Mouse (Mus musculus) stomach, embryonic 14.5 days (tissue): ENCODE data around the gene Usp30. TPM values are rescaled to one million over a fixed set of nuclear protein-coding genes. Genes with fewer than 3 reads are reported as not detected.

Source experiments
- ATAC-seq: fragments of 200-750 bp; cut with Nextera tagmentation; 2 replicates; pipeline ENCODE4 v1.8.0; 2017; ENCODE audit warnings: low read depth, moderate TSS enrichment; ENCODE audit not compliant: insufficient number of reproducible peaks, insufficient read depth, low FRiP score
- H3K27ac ChIP-seq: fragments of 300-500 bp; sonication (generic); 2 replicates; pipeline ENCODE4 v1.5.1; 2014; ENCODE audit warnings: mild to moderate bottlenecking, low read length, moderate library complexity, mixed read lengths
- H3K27me3 ChIP-seq: fragments of 300-500 bp; sonication (generic); 2 replicates; pipeline ENCODE4 v1.6.1; 2014; ENCODE audit warnings: low read length, control low read depth, mixed read lengths; ENCODE audit not compliant: control insufficient read depth, insufficient read depth
- H3K36me3 ChIP-seq: fragments of 300-500 bp; sonication (generic); 2 replicates; pipeline ENCODE4 v1.6.1; 2014; ENCODE audit warnings: mild to moderate bottlenecking, control low read depth, low read length, moderate library complexity, mixed read lengths; ENCODE audit not compliant: control insufficient read depth, insufficient read depth
- H3K4me1 ChIP-seq: fragments of 300-500 bp; sonication (generic); 2 replicates; pipeline ENCODE4 v1.6.1; 2014; ENCODE audit warnings: low read length, control low read depth, mixed read lengths; ENCODE audit not compliant: control insufficient read depth, insufficient read depth
- H3K4me2 ChIP-seq: fragments of 300-500 bp; sonication (generic); replicated peaks from 2 replicates; pipeline ENCODE4 v1.6.1; 2014; ENCODE audit warnings: low read depth, low read length, control low read depth
- H3K4me3 ChIP-seq: fragments of 300-500 bp; sonication (generic); 2 replicates; pipeline ENCODE4 v1.5.1; 2014; ENCODE audit warnings: low read depth, low read length, control low read depth
- H3K9ac ChIP-seq: fragments of 300-500 bp; sonication (generic); replicated peaks from 2 replicates; pipeline ENCODE4 v1.6.1; 2014; ENCODE audit warnings: low read depth, mild to moderate bottlenecking, control low read depth, low read length, moderate library complexity, mixed read lengths
- H3K9me3 ChIP-seq: fragments of 300-500 bp; sonication (generic); 2 replicates; pipeline ENCODE4 v1.6.1; 2016; ENCODE audit warnings: low read depth, low read length, control low read depth; ENCODE audit not compliant: control insufficient read depth
- WGBS: fragments of 180-500 bp; shearing (Covaris S2); extraction: QIAGEN DNeasy Blood & Tissue Kit; methylation state at CpG from one replicate; pipeline ENCODE4 v1.1.7; 2014; 5-methylcytosine and 5-hydroxymethylcytosine counted together
- polyA plus RNA-seq: library from polyadenylated mRNA; unstranded; fragments of >200 nt; fragmentation: Nextera tagmentation; extraction: Ambion mirVana; gene quantifications from 2 replicates; pipeline ENCODE4 v1.2.1, GENCODE M21; 2014

Gene Usp30
- 10.2 and 10.5 TPM in 2 replicates for polyA plus RNA-seq

DNA sequence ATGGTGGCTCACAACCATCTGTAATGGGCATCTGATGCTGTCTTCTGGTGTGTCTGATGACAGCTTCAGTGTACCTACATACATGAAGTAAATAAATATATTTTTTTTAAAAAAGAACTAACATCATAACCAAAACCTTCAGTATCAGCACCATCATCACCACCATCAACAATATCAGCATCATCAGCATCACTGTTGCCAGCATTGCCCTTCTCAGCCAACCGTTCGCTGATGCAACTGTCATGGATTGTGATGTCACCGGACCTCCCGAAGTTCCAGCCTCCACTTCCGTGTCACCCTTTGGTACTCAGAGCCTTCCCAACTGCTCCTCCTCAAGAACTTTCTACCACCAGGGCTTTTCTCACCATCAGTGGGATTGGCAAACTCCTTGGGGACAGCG, at the start of gene Usp30:
Gene Usp30, plus strand, starts transcription at position 301 of the 400 bp plus-strand sequence.
- no peak for ATAC-seq
- Histone ChIP-seq H3K4me2 (no peak within 1 kb of the TSS), H3K27me3 (no peaks in the 10 kb centered on the region), H3K4me3 (no peak within 1 kb of the TSS), H3K9me3 (no peaks in the 10 kb centered on the region), H3K4me1 (no peaks in the 10 kb centered on the region), H3K9ac (no peak within 1 kb of the TSS), H3K36me3 (no peaks in the 10 kb centered on the region), H3K27ac (no peak within 1 kb of the TSS)
- 96% methylated on average over 6 of the region's 6 CpGs for WGBS

DNA sequence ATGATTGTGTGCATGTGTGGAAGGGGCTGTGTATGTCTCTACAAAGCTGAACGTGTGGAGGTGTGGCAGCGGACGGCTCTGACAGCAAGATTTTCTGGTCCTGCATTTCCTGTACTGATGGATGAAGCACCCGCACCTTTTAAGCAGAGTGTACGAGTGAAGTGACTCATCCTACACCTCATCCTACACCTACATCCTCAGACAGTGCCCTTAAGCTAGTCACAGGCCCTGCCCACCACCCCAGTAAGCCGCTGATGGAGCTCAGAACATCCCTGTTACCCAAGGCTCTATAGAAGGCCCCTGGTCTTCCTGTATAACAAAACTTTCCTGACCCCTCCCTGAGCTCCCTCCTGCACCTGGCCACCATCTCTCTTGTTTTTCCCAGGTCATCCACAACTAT, 40.9 kb upstream of the Usp30 start:
- H3K27ac ChIP-seq = no peak overlapping the region
- no peaks in the 10 kb centered on the region for H3K4me1 ChIP-seq
- no peaks in the 10 kb centered on the region for H3K36me3 ChIP-seq
- no peak overlapping the region for H3K9ac ChIP-seq
- no peak overlapping the region for H3K4me3 ChIP-seq
- H3K27me3 ChIP-seq = no peaks in the 10 kb centered on the region
- no peak for ATAC-seq
- no peak overlapping the region for H3K4me2 ChIP-seq
- WGBS = 57% methylated on average over 6 of the region's 6 CpGs
- no peaks in the 10 kb centered on the region for H3K9me3 ChIP-seq

DNA sequence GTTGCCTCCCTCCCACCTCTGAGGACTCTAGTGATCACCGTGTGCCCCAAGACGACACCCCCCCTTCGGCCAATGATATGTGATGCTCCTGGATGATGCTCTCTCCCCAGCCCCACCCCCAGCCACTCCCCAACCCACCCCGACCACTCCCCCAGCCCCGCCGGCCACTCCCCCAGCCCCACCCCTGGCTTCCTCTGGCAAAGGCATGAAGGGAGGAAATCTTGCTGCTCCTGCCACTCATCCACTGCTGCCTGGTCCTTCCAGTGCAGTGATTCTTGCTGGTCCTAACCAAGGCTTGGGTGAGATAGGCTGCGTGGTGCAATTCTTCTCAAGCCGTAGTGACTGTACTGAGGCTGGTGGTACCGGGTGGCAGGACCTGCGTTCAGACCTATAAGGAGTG, 40.4 kb upstream of the Usp30 start:
- Histone ChIP-seq H3K4me3 (no peak overlapping the region), H3K27me3 (no peaks in the 10 kb centered on the region), H3K27ac (no peak overlapping the region), H3K4me1 (no peaks in the 10 kb centered on the region), H3K9ac (no peak overlapping the region), H3K36me3 (no peaks in the 10 kb centered on the region), H3K4me2 (no peak overlapping the region), H3K9me3 (no peaks in the 10 kb centered on the region)
- 10% methylated on average over 10 of the region's 10 CpGs for WGBS
- no peak; the same call in 1 of the 2 replicates for ATAC-seq

DNA sequence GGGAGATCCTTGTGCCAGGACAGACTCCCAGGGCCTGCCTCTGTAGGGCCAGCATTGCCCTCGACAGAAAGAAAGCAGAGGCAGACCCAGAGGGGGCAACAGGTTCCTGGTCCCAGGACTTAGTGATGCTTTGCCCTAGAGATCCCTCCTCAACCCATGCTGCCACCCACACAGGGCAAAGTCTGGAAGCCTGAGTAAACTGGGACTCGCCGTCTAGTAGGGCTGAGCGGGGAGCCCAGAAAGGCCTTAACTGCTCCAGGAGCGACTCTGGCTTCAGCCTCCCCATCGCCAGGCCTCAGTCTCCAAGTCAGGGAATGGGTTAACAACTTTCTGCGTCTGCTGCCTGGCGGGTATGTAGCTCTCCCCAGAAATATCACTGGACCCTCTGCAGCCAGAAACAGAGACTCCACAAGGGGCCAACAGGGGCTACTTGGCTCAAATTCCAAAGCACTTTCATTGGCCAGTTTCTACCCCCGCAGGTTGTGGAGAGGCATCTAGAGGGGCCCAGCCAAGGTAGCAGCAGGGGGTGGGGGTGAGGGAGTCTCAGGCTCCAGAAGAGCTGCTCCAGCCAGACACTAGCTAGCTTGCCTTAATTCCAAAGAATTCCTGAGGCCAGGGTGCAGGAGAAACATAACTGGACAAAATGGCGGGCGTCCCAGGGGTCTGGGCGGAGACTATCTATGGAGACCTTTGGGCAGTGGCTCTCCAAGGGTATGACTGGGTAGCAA, 37.9 kb upstream of the Usp30 start:
- Histone ChIP-seq H3K27ac (no peak overlapping the region), H3K4me2 (no peak overlapping the region), H3K27me3 (no peaks in the 10 kb centered on the region), H3K4me1 (no peaks in the 10 kb centered on the region), H3K9me3 (no peaks in the 10 kb centered on the region), H3K9ac (no peak overlapping the region), H3K36me3 (no peaks in the 10 kb centered on the region), H3K4me3 (no peak overlapping the region)
- no peak for ATAC-seq
- WGBS = 87% methylated on average over 12 of the region's 12 CpGs

DNA sequence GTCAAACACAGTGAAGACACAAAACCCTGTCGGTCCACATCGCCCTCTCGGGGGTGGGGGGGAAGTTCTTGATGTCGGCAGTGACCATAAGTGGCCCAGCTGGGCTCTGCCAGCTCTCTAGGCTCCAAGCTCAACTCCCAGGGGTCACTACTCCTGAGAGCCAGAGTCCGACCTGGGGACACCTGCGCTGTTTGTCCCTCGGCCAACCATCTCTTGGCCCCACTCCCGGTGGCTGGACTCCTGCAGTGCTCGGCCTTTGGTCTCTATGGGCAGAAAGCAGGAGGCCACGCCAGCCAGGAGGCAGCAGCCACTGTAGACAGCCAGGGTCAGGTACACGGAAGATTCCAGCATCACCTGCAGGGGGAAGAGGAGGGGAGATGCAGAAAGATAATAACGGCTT, 37.1 kb upstream of the Usp30 start:
- ATAC-seq = no peak
- Histone ChIP-seq H3K4me1 (no peaks in the 10 kb centered on the region), H3K4me2 (no peak overlapping the region), H3K27ac (no peak overlapping the region), H3K9me3 (no peaks in the 10 kb centered on the region), H3K4me3 (no peak overlapping the region), H3K27me3 (no peaks in the 10 kb centered on the region), H3K9ac (no peak overlapping the region), H3K36me3 (no peaks in the 10 kb centered on the region)
- WGBS = 81% methylated on average over 12 of the region's 12 CpGs

DNA sequence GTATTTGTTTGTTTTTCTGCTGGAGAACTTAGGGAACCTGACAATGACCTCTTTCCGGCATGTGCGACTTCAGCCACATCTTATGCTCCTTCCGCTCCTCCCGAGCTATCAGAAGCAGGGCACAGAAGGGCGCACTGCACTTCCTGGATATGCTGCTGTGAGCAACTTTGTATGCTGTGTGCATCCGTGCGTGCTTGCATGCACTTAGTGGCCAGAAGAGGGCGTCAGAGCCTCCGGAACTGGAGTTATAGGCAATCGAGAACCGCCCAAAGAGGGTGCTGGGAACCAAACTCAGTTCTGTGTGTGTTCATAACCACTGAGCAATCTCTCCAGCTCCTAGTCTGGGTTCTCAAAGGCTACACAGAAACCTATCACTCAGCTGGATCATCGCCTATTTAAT, 34.6 kb upstream of the Usp30 start:
- Histone ChIP-seq H3K4me3 (no peak overlapping the region), H3K36me3 (no peaks in the 10 kb centered on the region), H3K9ac (no peak overlapping the region), H3K27me3 (no peaks in the 10 kb centered on the region), H3K27ac (no peak overlapping the region), H3K4me1 (no peaks in the 10 kb centered on the region), H3K9me3 (no peaks in the 10 kb centered on the region), H3K4me2 (no peak overlapping the region)
- 87% methylated on average over 12 of the region's 12 CpGs for WGBS
- no peak for ATAC-seq

DNA sequence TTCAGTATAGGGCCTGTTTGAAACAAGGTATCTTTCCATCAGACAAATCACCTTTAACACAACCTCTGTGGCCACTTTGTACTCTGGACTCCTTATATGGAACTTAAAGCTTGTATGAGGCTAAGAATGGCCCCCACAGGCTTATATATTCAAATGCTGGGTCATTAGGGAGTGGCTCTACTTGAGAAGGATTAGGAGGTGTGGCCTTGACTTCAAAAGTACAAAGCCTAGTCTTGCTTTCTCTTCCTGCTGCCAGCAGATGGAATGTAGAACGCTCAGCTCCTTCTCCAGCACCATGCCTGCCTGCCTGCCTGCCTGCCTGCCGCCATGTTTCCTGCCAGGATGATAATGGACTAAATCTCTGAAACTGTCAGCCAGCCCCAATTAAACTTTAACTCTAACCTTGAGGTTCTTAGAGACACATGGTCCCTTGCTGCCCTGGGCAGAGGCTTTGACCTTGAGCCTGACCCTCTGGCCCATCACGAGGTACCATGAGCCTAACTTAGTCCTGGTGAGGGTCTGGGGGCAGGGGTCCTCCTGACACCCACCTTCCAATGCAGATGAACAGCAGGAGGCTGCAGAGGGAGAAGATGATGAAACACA, 33.0 kb upstream of the Usp30 start:
- H3K9me3 ChIP-seq = no peaks in the 10 kb centered on the region
- H3K9ac ChIP-seq = no peak overlapping the region
- no peaks in the 10 kb centered on the region for H3K36me3 ChIP-seq
- H3K4me3 ChIP-seq = no peak overlapping the region
- H3K4me1 ChIP-seq = no peaks in the 10 kb centered on the region
- no peak overlapping the region for H3K4me2 ChIP-seq
- no peaks in the 10 kb centered on the region for H3K27me3 ChIP-seq
- no peak for ATAC-seq
- no peak overlapping the region for H3K27ac ChIP-seq
- WGBS = 77% methylated on average over 3 of the region's 3 CpGs

DNA sequence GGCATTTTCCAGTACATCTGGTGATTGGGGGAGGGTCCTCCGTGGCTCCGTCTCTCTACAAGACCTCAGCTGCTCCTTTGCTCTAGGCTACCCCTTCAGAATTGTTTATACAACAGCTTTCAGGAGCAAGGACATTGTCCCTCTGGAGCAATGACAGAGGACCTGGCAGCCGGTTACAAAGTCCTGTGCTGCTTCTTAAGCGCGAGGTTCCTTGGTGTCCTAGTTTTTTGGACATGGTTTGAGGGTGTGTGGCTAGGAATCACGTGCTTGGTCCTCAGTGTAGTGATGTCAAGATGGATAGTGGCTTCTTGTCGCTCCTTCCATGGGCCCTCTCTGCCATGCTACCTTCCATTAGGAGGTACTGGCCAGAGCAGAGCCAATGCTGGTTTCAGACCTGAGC, 30.9 kb upstream of the Usp30 start:
- ATAC-seq = no peak
- Histone ChIP-seq H3K9ac (no peak overlapping the region), H3K27ac (no peak overlapping the region), H3K9me3 (no peaks in the 10 kb centered on the region), H3K27me3 (no peaks in the 10 kb centered on the region), H3K4me2 (no peak overlapping the region), H3K36me3 (no peaks in the 10 kb centered on the region), H3K4me1 (no peaks in the 10 kb centered on the region), H3K4me3 (no peak overlapping the region)
- 72% methylated on average over 7 of the region's 7 CpGs for WGBS

DNA sequence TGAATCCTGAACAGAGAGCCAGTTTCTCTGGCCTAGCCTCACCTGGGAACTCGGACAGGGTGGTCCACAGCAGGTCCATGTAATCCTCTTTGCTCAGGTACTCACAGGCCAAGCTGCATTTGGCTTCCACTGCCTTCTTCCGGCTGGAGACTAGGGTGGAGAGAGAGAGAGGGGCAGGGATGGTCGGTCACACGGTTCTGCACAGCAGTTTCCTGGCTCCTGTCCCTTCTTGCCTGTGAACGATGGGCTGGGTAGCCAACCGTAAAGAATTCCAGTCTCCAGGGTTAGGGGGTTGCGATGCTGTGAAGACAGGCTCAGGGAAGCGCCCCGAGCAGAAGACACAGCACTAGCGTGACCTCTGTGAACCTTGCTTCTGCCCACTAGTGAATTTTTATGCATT, 30.1 kb upstream of the Usp30 start:
- no peak for ATAC-seq
- H3K9me3 ChIP-seq = no peaks in the 10 kb centered on the region
- no peaks in the 10 kb centered on the region for H3K4me1 ChIP-seq
- no peaks in the 10 kb centered on the region for H3K27me3 ChIP-seq
- no peak overlapping the region for H3K4me3 ChIP-seq
- H3K9ac ChIP-seq = no peak overlapping the region
- no peaks in the 10 kb centered on the region for H3K36me3 ChIP-seq
- no peak overlapping the region for H3K27ac ChIP-seq
- H3K4me2 ChIP-seq = no peak overlapping the region
- WGBS = 77% methylated on average over 10 of the region's 10 CpGs
